Mouse (Mus musculus): ENCODE measurements around the gene Tubg1. TPM values are rescaled to one million over a fixed set of nuclear protein-coding genes. Genes with fewer than 3 reads are reported as not detected.

The Tubg1 gene
- polyA plus RNA-seq, 1 experiment from 2014 or later: 20.8 TPM

DNA sequence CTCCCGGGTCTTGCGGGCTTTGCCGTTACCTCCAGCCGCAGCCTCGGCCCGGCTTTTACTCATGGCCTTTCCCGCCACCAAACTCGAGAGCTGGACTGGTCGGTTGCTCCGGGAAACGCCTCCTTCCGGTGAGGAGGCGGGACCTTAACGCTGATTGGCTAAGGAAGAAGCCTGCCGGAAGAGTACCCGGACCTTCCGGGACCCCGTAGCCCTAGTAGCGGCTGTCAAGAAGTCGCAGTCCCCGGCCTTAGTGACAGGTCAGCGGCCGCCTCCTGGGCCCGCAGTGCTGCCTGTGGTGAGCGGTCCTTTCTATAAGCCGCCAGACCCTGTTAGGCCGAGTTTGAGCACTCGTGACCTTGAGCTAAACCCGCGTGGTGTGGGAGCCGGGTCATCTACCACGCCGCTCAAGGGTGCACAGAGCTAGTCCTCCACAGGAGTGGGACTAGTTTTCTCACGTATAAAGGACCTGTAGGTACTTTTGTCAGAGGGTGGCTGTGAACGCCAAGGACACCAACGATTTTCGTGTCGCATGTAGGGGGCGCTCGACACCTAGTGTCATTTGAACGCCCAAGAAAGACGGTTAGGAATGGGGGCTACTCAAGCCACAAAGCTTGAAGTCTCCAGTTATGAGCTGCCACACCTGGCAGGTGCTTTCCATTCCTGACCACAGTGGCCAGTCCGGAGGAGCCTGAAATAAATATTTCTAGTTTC lies 24.3 kb upstream of the Tubg1 start, which contains the start of gene Psmc3ip:
Psmc3ip (minus strand) TSS at position 123 of the 711 bp plus-strand sequence.
- Histone ChIP-seq H3K9me3 (ENCODE audit: low read length) (no peaks in the 10 kb centered on the region), H3K4me3 (ENCODE audit: low read depth, low read length) (peak within 1 kb of the TSS; percentile 76), H3K4me2 (ENCODE audit: low read depth, low read length) (peak within 1 kb of the TSS; percentile 83), H3K27ac (ENCODE audit: low read depth) (peak within 1 kb of the TSS; percentile 97), H3K4me1 (ENCODE audit: insufficient read depth) (peaks cover 12% of the 10 kb centered on the region), H3K27me3 (ENCODE audit: insufficient read depth, low read length) (no peaks in the 10 kb centered on the region), H3K36me3 (replicated peaks; ENCODE audit: insufficient read depth, low read length) (peaks cover 73% of the 10 kb centered on the region), H3K9ac (replicated peaks) (peak within 1 kb of the TSS; percentile 82)
- DNase-seq: peak; percentile 96
- ATAC-seq: peak; percentile 98
- 1% methylated on average over 43 of the region's 43 CpGs for WGBS (ENCODE audit: insufficient replicate concordance)
- TF ChIP-seq EP300 (IDR thresholded peaks at IDR 0.05; ENCODE audit: low read depth) (peak; percentile 24; the same call in 1 of the 2 replicates), CTCF (IDR thresholded peaks at IDR 0.05; ENCODE audit: low read depth) (peak; percentile 89)

- Histone ChIP-seq H3K4me1 (ENCODE audit: insufficient read depth) (peaks cover 12% of the 10 kb centered on the region), H3K27me3 (ENCODE audit: insufficient read depth, low read length) (no peaks in the 10 kb centered on the region), H3K4me3 (ENCODE audit: low read depth, low read length) (no peak overlapping the region), H3K9me3 (ENCODE audit: low read length) (no peaks in the 10 kb centered on the region), H3K4me2 (ENCODE audit: low read depth, low read length) (no peak overlapping the region), H3K36me3 (replicated peaks; ENCODE audit: insufficient read depth, low read length) (peaks cover 70% of the 10 kb centered on the region), H3K27ac (ENCODE audit: low read depth) (no peak overlapping the region), H3K9ac (replicated peaks) (no peak overlapping the region)
- TF ChIP-seq CTCF (IDR thresholded peaks at IDR 0.05; ENCODE audit: low read depth): no peak
- no peak for TF ChIP-seq EP300 (IDR thresholded peaks at IDR 0.05; ENCODE audit: low read depth)
- 87% methylated on average over 8 of the region's 8 CpGs for WGBS (ENCODE audit: insufficient replicate concordance)
- ATAC-seq (no peak), DNase-seq (no peak)
Observed at GRCm38 (mm10) chr11:101098231-101098630, 21.5 kb upstream of the Tubg1 start.

GRCm38 (mm10) chr11:101103011-101103410 lies 16.7 kb upstream of the Tubg1 start:
- Histone ChIP-seq H3K4me1 (ENCODE audit: insufficient read depth) (no peaks in the 10 kb centered on the region), H3K9ac (replicated peaks) (no peak overlapping the region), H3K4me3 (ENCODE audit: low read depth, low read length) (no peak overlapping the region), H3K9me3 (ENCODE audit: low read length) (no peaks in the 10 kb centered on the region), H3K36me3 (replicated peaks; ENCODE audit: insufficient read depth, low read length) (peaks cover 70% of the 10 kb centered on the region), H3K4me2 (ENCODE audit: low read depth, low read length) (no peak overlapping the region), H3K27ac (ENCODE audit: low read depth) (no peak overlapping the region), H3K27me3 (ENCODE audit: insufficient read depth, low read length) (no peaks in the 10 kb centered on the region)
- 92% methylated on average over 5 of the region's 5 CpGs for WGBS (ENCODE audit: insufficient replicate concordance)
- no peak for ATAC-seq
- no peak for DNase-seq
- TF ChIP-seq EP300 (IDR thresholded peaks at IDR 0.05; ENCODE audit: low read depth) (no peak), CTCF (IDR thresholded peaks at IDR 0.05; ENCODE audit: low read depth) (no peak)

GRCm38 (mm10) chr11:101109351-101109750 lies 10.4 kb upstream of the Tubg1 start:
- H3K27ac ChIP-seq (ENCODE audit: low read depth): no peak overlapping the region
- H3K27me3 ChIP-seq (ENCODE audit: insufficient read depth, low read length): no peaks in the 10 kb centered on the region
- ATAC-seq (no peak), DNase-seq (no peak)
- H3K9me3 ChIP-seq (ENCODE audit: low read length): no peaks in the 10 kb centered on the region
- H3K4me1 ChIP-seq (ENCODE audit: insufficient read depth): no peaks in the 10 kb centered on the region
- H3K36me3 ChIP-seq (replicated peaks; ENCODE audit: insufficient read depth, low read length): peaks cover 14% of the 10 kb centered on the region
- 87% methylated on average over 4 of the region's 4 CpGs for WGBS (ENCODE audit: insufficient replicate concordance)
- no peak overlapping the region for H3K9ac ChIP-seq (replicated peaks)
- no peak overlapping the region for H3K4me2 ChIP-seq (ENCODE audit: low read depth, low read length)
- H3K4me3 ChIP-seq (ENCODE audit: low read depth, low read length): no peak overlapping the region
- TF ChIP-seq EP300 (IDR thresholded peaks at IDR 0.05; ENCODE audit: low read depth) (no peak), CTCF (IDR thresholded peaks at IDR 0.05; ENCODE audit: low read depth) (no peak)

GRCm38 (mm10) chr11:101110708-101111107 lies 9.0 kb upstream of the Tubg1 start:
- H3K4me3 ChIP-seq (ENCODE audit: low read depth, low read length): no peak overlapping the region
- H3K4me1 ChIP-seq (ENCODE audit: insufficient read depth): 0 out of 2 replicates have a peak, but pooled peaks cover 3% of the 10 kb centered on the region
- TF ChIP-seq CTCF (IDR thresholded peaks at IDR 0.05; ENCODE audit: low read depth) (no peak), EP300 (IDR thresholded peaks at IDR 0.05; ENCODE audit: low read depth) (no peak)
- H3K9ac ChIP-seq (replicated peaks): no peak overlapping the region
- no peak overlapping the region for H3K4me2 ChIP-seq (ENCODE audit: low read depth, low read length)
- H3K9me3 ChIP-seq (ENCODE audit: low read length): no peaks in the 10 kb centered on the region
- H3K36me3 ChIP-seq (replicated peaks; ENCODE audit: insufficient read depth, low read length): 0 out of 2 replicates have a peak, but pooled peaks cover 5% of the 10 kb centered on the region
- no peaks in the 10 kb centered on the region for H3K27me3 ChIP-seq (ENCODE audit: insufficient read depth, low read length)
- no peak overlapping the region for H3K27ac ChIP-seq (ENCODE audit: low read depth)
- DNase-seq (no peak), ATAC-seq (no peak)
- WGBS (ENCODE audit: insufficient replicate concordance): 58% methylated on average over 5 of the region's 5 CpGs

DNA sequence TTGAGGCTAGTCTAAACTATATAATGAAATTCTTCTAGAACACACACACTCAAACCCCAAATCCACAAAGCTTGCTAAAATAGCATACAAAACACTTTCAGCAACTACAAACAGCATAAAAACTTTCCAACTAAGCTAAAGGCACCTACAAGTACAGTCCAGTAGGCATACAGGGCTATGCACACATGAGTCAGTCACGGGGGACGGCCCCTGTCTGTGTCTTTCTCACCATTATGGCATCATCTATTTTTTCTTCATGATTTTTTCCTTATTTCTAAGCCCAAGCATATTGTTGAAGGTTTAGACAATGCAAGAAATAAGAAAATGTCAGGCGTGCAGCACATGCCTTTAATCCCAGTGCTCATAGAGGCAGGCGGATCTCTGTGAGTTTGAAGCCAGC lies 8.6 kb upstream of the Tubg1 start:
- DNase-seq (no peak), ATAC-seq (no peak)
- TF ChIP-seq EP300 (IDR thresholded peaks at IDR 0.05; ENCODE audit: low read depth): no peak
- TF ChIP-seq CTCF (IDR thresholded peaks at IDR 0.05; ENCODE audit: low read depth): no peak
- H3K4me3 ChIP-seq (ENCODE audit: low read depth, low read length): no peak overlapping the region
- H3K9ac ChIP-seq (replicated peaks): no peak overlapping the region
- H3K27me3 ChIP-seq (ENCODE audit: insufficient read depth, low read length): no peaks in the 10 kb centered on the region
- 82% methylated on average over 4 of the region's 4 CpGs for WGBS (ENCODE audit: insufficient replicate concordance)
- H3K9me3 ChIP-seq (ENCODE audit: low read length): no peaks in the 10 kb centered on the region
- no peak overlapping the region for H3K27ac ChIP-seq (ENCODE audit: low read depth)
- H3K4me1 ChIP-seq (ENCODE audit: insufficient read depth): 0 out of 2 replicates have a peak, but pooled peaks cover 5% of the 10 kb centered on the region
- H3K36me3 ChIP-seq (replicated peaks; ENCODE audit: insufficient read depth, low read length): peaks cover 5% of the 10 kb centered on the region; the same call in 1 of the 2 replicates
- H3K4me2 ChIP-seq (ENCODE audit: low read depth, low read length): no peak overlapping the region
